Mouse (Mus musculus) c-Kit-positive CD71-positive TER-119-positive erythroid progenitor cells, embryonic 14.5 days (primary cell): ENCODE measurements around the gene Gm17387.

Source experiments
- DNase-seq: peaks from one replicate; pipeline ENCODE4 v3.0.0-alpha.2; 2013; ENCODE audit warnings: low spot score

The Gm17387 gene

GRCm38 (mm10) chr7:141028831-141029230 is at the start of gene Gm17387:
Gene Gm17387, plus strand, starts transcription at chr7:141029131.
- DNase-seq = no peak

DNA sequence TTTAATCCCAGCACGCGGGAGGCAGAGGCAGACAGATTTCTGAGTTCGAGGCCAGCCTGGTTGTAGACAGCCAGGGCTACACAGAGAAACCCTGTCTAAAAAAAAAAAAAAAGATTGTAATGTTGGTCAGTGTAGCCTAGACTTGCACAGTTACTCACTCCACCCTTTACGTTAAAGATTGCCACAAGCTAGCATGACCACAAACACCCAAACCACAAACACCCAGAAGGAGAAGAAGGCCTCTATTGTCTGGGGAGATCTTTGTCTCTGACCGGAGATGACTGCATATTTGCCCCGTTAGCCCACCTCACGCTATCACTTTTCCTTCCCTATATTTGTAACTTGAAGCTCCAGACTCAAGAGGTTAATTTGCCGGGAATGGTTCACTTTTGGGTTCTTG is 47.2 kb upstream of the Gm17387 start:
- no peak for DNase-seq

GRCm38 (mm10) chr7:140982971-140983370 is 46.0 kb upstream of the Gm17387 start:
- no peak for DNase-seq

DNA sequence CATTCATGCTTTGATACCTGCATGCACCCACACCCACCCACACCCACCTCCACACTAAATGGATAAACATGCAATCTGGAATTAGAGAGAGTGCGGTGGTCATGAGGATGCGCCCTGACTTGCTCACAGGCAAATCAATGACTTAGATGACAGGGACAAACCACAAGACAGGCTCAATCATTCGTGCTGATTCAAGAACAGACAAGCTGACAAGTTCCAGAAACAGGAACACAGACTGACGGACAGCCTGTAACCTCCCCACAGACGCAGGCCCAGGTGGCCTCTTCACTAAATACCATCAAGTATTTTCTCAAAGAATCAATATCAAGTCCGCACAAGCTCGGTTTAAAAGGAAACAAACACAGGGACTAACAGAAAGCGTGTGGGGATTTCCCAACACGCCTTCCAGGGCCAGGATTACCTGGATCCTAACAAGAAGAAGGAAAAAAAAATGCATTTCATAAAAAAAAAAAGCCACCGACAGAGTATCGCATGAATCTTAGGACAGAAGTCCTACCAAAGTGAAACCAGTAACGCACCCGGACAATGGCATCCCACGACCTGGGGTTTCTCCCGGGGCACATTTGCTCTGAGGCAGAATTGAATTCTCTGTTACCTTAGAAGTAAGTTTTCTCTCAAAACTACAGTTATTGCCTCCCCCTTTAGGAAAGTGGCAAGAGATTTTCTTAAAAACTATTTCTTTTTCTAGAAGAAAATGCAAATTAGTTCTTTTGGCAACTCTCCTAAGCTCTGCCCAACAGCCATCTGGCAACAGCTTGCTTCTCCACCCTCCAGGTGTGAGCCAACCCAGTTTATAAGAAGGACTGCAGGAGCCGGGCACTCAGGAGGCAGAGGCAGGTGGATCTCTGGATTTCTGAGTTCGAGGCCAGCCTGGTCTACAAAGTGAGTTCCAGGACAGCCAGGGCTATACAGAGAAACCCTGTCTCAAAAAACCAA is 41.5 kb upstream of the Gm17387 start:
- no peak for DNase-seq

- DNase-seq = no peak
These were observed 39.9 kb upstream of the Gm17387 start for GRCm38 (mm10) chr7:140989022-140989421.

- no peak for DNase-seq
These were observed 38.7 kb upstream of the Gm17387 start for GRCm38 (mm10) chr7:140990185-140990584.

- DNase-seq = no peak
These were observed 38.3 kb upstream of the Gm17387 start for GRCm38 (mm10) chr7:140990622-140991021.

GRCm38 (mm10) chr7:140991117-140991689 is 37.7 kb upstream of the Gm17387 start:
- no peak for DNase-seq

GRCm38 (mm10) chr7:140997817-140998216 is 31.1 kb upstream of the Gm17387 start:
- DNase-seq = no peak

DNA sequence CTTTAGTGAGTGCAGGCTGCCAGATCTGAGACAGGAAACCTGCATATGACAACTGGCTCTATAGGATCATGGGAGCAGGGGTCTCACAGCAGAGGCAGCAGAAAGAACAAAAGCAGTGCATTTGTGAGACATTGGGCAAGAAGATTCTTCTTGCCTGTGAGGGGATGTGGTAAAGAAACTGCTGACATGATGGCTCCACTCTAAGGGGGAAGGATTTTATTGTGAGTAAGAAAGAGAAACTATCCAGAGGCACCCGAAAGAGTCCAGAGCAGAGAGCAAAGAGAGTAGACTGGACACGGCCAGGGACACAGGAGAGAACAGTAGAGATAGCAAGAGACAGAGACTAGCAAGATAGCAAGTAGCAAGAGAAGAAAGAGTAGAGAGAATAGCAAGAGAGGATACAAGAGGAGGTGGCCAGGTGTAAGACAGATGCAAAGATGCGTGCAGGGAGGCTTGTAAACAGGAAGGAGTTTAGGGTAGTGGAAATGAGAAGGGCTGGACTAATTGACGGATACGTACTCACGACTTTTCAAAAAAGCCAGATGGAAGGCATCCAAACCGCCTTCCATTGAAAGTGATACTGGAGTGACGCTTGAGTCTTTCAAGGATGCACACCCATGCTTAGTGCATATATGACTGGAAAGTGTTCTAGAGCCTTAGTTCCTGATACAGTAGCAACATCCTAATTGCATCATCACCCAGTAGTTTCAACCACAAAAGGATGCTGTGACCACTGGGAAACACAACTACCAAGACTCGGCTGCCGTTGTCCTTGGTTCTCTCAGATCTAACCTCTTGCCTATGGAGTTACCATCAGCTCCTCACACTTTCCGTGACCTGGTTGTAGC is 29.9 kb upstream of the Gm17387 start:
- DNase-seq = no peak

- DNase-seq = no peak
These were observed 27.8 kb upstream of the Gm17387 start for GRCm38 (mm10) chr7:141000881-141001708.

GRCm38 (mm10) chr7:141003248-141004010 is 25.5 kb upstream of the Gm17387 start:
- DNase-seq = no peak

DNA sequence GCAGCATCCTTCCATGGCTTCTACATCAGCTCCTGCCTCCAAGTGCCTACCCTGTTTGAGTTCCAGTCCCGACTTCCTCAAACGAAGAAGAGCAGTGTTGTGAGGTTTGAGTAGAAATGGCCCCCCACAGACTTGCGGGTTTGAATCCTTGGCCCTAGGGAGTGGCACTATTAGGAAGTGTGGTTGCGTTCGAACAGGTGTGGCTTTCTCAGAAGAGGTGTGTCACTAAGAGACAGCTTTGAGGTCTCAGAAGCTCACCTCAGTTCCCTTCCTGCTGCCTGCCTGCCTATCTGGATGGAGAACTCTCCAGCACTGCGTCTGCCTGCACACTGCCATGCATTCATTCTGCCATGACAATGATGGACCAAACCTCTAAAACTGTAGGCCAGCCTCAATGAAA is 22.5 kb upstream of the Gm17387 start:
- no peak for DNase-seq

- no peak for DNase-seq
These were observed 22.0 kb upstream of the Gm17387 start for GRCm38 (mm10) chr7:141006914-141007313.

- no peak for DNase-seq
These were observed 20.6 kb upstream of the Gm17387 start for GRCm38 (mm10) chr7:141008312-141008761.

DNA sequence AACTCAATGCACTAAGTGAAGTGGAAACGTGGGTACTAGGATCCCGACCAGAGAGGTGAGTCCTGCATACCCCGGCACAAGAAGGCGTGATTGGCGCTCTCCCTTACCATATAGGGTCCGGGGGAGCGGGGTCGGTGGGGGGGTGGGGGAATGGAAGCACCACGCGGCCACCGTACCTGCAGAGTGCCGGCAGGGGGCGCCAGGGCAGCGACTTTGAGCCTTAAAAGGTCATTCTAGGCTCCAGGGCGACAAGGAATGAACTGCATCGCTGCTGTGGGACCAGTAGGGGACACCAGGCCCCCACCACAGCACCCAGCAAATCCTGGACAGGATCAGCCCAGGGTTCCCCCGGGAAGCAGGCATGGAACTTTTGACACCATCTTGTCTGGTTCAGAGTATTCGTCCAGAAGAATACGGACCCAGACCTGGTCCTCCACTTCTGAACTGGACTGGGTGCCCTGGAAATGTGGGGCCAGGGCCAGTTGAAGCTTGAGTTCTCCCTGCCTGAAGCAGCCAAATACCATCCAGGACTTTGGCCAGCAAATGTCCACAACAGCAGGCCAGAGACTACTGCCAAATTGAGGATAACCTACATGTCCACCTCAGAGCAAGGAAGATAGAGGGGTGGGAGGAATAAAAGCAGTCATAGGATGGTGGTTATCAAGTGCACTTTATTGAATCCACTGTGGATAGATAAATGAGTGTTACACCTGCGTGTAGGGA is 19.8 kb upstream of the Gm17387 start:
- DNase-seq = peak; percentile 70

DNA sequence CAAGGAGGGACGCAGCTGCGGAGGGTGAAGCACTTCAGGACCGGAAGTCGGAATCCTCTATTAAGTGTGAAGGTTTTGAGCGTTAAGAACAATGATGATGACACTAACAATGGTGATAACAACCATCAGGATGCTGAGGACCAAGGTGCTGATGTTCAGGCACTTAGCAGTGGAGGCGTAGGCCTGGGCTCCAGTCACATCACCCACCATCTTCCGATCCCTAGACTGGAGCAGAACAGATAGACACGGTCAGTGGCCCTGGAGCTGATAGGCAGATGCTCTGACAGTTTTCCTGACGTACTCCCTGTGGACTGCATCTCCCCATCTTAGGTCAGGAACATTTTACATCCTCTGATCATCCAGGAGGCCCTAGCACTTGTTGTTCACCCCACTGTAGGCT is 19.3 kb upstream of the Gm17387 start:
- no peak for DNase-seq

DNA sequence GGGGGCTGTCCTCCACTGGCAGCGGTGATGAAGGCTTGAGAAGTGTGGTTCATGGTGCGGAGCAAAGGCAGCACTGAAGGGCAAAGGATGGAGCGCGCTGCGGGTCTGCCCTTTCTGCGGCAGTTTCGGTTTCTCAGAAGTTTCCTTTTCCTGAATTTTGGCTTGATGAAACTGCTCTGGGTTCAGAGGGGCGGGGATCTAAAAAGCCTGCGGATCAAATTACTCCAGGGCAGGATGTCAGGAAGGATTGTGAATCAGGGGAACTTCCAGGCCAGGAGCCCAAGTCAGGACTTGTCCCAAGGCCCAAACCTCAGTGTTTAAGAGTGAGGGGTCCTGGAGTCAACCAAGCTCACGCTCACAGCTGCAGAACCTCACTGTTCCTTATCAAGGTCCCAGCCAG is 18.3 kb upstream of the Gm17387 start, which contains the start of gene Ifitm3:
Gene Ifitm3 (minus strand): TSS at position 178 of the 400 bp plus-strand sequence.
- DNase-seq = no peak

- no peak for DNase-seq
These were observed 17.6 kb upstream of the Gm17387 start for GRCm38 (mm10) chr7:141011238-141011770.
